Mouse (Mus musculus) layer of hippocampus, postnatal 10 days (tissue): ENCODE measurements at regions not wholly inside any gene's neighbourhood (a gene's known extent, or its start where the extent isn't known, plus 50 kb on each side); places are given as distances from the start of the nearest gene placed in this dataset.
"Not testable (repeated sequence)": the region's sequence is repeated elsewhere in the genome, so short reads cannot be mapped to it uniquely, and the experiment has no call there.

ENCODE experiments used
- DNase-seq, 2 experiments: peaks; one replicate each; pipeline ENCODE4 v3.0.0; 2021; ENCODE audit warnings: low spot score in 2 of 2
- microRNA-seq, 2 experiments: library from miRNA; unstranded; fragments of <30 nt; microRNA quantifications; one replicate each; pipeline ENCODE4 v1.2.0; 2021

GRCm38 (mm10) chr14:96601092-96601491 is 82.2 kb upstream of the Klhl1 start:
- DNase-seq = not testable (repeated sequence)

GRCm38 (mm10) chr14:96592051-96592450 is 73.1 kb upstream of the Klhl1 start:
- DNase-seq = no peak

Small RNA genes lying in the stretch of these regions (microRNA-seq; reads per million reads assigned to microRNA genes)
- gene Gm27441 = 0 reads per million in 2 experiments
